Comparison of ENCODE assay signal across 11 mouse cellular contexts in the genomic region with DNA sequence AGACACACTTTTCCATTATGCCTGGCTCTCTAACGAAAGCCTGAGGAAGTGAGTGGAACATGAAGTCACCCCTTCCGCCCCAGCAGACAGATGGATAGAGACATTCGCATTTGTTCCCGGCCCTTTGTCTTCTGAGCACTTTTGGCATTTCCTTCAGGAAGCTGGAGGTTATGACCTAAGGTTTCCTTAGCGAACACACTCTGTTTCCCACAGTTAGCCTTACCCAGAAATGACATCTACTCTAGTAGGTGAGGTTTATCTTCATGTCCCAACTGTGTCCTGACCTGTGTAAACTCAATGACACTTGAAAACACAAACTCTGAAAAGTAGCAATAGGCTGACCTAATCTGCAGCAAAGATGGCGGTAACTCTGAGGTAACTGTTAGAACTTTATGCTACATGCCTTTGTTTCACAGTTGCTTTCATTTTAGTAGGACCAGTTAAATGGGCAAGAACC. TPM values are rescaled to one million over a fixed set of nuclear protein-coding genes. Genes with fewer than 3 reads are reported as not detected.
DNase-seq lines count a peak whose midpoint lies in the region; ATAC-seq and TF ChIP-seq lines count a peak whose summit lies in the region.
"Had no signal": no experiment of that assay in that cellular context is flagged by ENCODE, and none has a peak within 500 bp of the region (broad histone marks: within the 10 kb centered on the region; RNA-seq: fewer than 3 reads in every experiment).

No protein-coding gene starts in this region.

- no peak for ATAC-seq in activated CD4-positive, CD25-positive, alpha-beta regulatory T cell, adult 4 months

- TF ChIP-seq CTCF in cerebellum, adult 2 months (IDR thresholded peaks at IDR 0.05; ENCODE audit: borderline replicate concordance, insufficient read depth, low read depth, low read length): no peak
- TF ChIP-seq CTCF in lung, adult 2 months (IDR thresholded peaks at IDR 0.05; ENCODE audit: insufficient read depth, low read length): no peak

- DNase-seq in cerebellum, adult 2 months: no peak
- no peak for DNase-seq in cerebellum, postnatal 36 days
- peak; percentile 14 for DNase-seq in embryo, embryonic 11 days
- DNase-seq in kidney, adult 11 months: peak; percentile 68
- DNase-seq in lung, adult 2 months: peak; percentile 20
- DNase-seq in testis, postnatal 10 days (ENCODE audit: low spot score): no peak
- no peak for DNase-seq in adipocyte (ENCODE audit: low spot score)

- H3K27ac ChIP-seq in cerebellum, adult 2 months (ENCODE audit: insufficient read depth, low read length): peak overlapping the region; percentile 21; the same call in 1 of the 2 replicates
- H3K27ac ChIP-seq: embryonic facial prominence, embryonic 12.5 days; hindbrain, embryonic 13.5 days had no signal

- H3K4me1 ChIP-seq in cerebellum, adult 2 months (ENCODE audit: control insufficient read depth, insufficient read depth, low read length): no peaks in the 10 kb centered on the region
- H3K4me1 ChIP-seq in lung, adult 2 months (ENCODE audit: control insufficient read depth, insufficient read depth, low read length): peaks cover 4% of the 10 kb centered on the region

- TF ChIP-seq POLR2A in cerebellum, adult 2 months (IDR thresholded peaks at IDR 0.05; ENCODE audit: borderline replicate concordance, insufficient read depth, low read length): no peak
- 0 out of 2 replicates have a peak, but pooled peaks have one; percentile 5 for TF ChIP-seq POLR2A in lung, adult 2 months (IDR thresholded peaks at IDR 0.05; ENCODE audit: borderline replicate concordance, extremely low read depth, low read depth, low read length)

- H3K4me3 ChIP-seq in cerebellum, adult 2 months (replicated peaks; ENCODE audit: insufficient read depth, low read depth, low read length): no peak overlapping the region
- H3K4me3 ChIP-seq in lung, adult 2 months (replicated peaks; ENCODE audit: extremely low read depth, low read depth, low read length): peak overlapping the region; percentile 44
- H3K4me3 ChIP-seq: embryonic facial prominence, embryonic 12.5 days; hindbrain, embryonic 13.5 days; megakaryocyte, embryonic 14.5 days had no signal

- H3K27me3 ChIP-seq in cerebellum, adult 2 months (ENCODE audit: control insufficient read depth, insufficient read depth, low read length): no peaks in the 10 kb centered on the region; the same call in 1 of the 2 replicates
- H3K27me3 ChIP-seq: embryonic facial prominence, embryonic 12.5 days; megakaryocyte, embryonic 14.5 days had no signal

- WGBS in cerebellum, adult 2 months: 80% methylated on average over 6 of the region's 6 CpGs
- 42% methylated on average over 6 of the region's 6 CpGs for WGBS in lung, adult 2 months

RNA-seq across cellular contexts. Expression of gene S1pr1, which starts 5.7 kb away (rescaled TPM):
- polyA plus RNA-seq in cerebellum, adult 2 months (2012; rRNA removed): 119 and 126 TPM in 2 replicates
- 230 and 289 TPM in 2 replicates for polyA plus RNA-seq in lung, adult 2 months (2012; rRNA removed)
- 100 to 1,000 TPM; 192 to 215 TPM for polyA plus RNA-seq in activated CD4-positive, CD25-positive, alpha-beta regulatory T cell, adult 4 months (2017; shearing (Covaris generic))

Comparison
In these comparisons a context has a peak if more than half of its experiments do, and no peak if none do; other contexts are left out.
1. DNase-seq: peak in embryo, embryonic 11 days (single experiment), kidney, adult 11 months (single experiment) and lung, adult 2 months (single experiment); none in cerebellum, adult 2 months (0 of 2), cerebellum, postnatal 36 days (0 of 2), testis, postnatal 10 days (single experiment) and adipocyte (single experiment).